Mouse (Mus musculus) liver, adult 2 months (tissue): ENCODE measurements around the gene Pak3.

Source experiments
- CTCF ChIP-seq: fragments of 200-500 bp; IDR thresholded peaks from 2 replicates; pipeline ENCODE4 v1.5.1; 2011; ENCODE audit warnings: low read depth, low read length, control low read depth
- POLR2A ChIP-seq: fragments of 200-500 bp; IDR thresholded peaks from 2 replicates; pipeline ENCODE4 v1.6.1; 2011; ENCODE audit warnings: low read length, control low read depth; ENCODE audit not compliant: insufficient read depth; ENCODE audit errors: extremely low read depth

DNA sequence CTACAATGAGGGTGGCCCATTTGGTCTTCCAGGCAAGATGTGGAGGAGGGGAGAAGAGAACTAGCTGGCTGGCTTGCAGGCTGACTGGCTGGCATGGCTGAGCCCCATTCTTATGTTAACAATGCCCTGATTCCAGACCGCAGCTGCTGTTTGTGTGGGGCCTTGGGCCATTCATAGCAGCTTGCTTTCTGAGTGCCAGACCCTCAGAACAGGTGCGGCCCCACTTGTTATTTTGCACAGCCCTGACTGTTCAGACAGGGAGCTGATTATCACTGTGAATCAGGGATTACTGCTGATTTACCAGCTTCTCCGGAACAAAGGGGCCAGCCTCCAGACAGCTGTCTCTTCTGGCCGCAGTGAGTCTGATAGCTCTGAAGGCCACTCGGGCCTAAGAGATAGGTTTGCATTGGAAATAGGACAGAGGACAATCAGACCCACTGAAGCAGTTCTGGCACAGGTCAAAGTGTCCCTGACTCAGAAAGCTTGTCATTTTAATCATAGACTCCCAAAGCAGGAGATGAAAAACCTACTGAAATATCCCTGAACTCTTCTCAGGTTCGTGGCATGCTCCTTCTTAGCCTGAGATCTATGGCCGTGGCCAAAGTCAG is 24.9 kb downstream of the Pak3 start:
- TF ChIP-seq POLR2A: no peak
- no peak for TF ChIP-seq CTCF
